Mouse (Mus musculus) left cerebral cortex, adult 18-20 months (tissue): ENCODE measurements around the gene Spata45. TPM values are rescaled to one million over a fixed set of nuclear protein-coding genes. Genes with fewer than 3 reads are reported as not detected.
"Not testable (repeated sequence)": the region's sequence is repeated elsewhere in the genome, so short reads cannot be mapped to it uniquely, and the experiment has no call there.

ENCODE experiments used
- DNase-seq, 2 experiments: peaks; one replicate each; pipeline ENCODE4 v3.0.0; 2021 to 2022; ENCODE audit warnings: low spot score in 2 of 2, mixed read lengths in 1 of 2
- long read RNA-seq, 2 experiments: library from polyadenylated mRNA; stranded (forward); transcript quantifications; one replicate each; pipeline ENCODE4 v2.0.0; 2021
- total RNA-seq, 2 experiments: library from RNA; stranded (reverse); gene quantifications; 2 replicates each; pipeline ENCODE4 v1.2.3; 2021

Gene Spata45
- total RNA-seq: not detected
- long read RNA-seq, experiment 1: 0 reads
- long read RNA-seq, experiment 2, partial matches to known transcripts: 0 of 1 reads
- long read RNA-seq, experiment 2, other reads (novel, unspliced or antisense): 1 of 1 reads

GRCm38 (mm10) chr1:191036554-191037334 is at the start of gene Spata45:
TSS of gene Spata45 (plus strand) at chr1:191036639.
- DNase-seq: no peak

- DNase-seq: no peak
These were observed 46.9 kb upstream of the Spata45 start for GRCm38 (mm10) chr1:190989437-190990082.

- DNase-seq: no peak
These were observed 40.9 kb upstream of the Spata45 start for GRCm38 (mm10) chr1:190995548-190995947.

GRCm38 (mm10) chr1:190996346-190996877 is 40.0 kb upstream of the Spata45 start:
- no peak for DNase-seq

- DNase-seq: no peak
These were observed 38.4 kb upstream of the Spata45 start for GRCm38 (mm10) chr1:190998027-190998426.

GRCm38 (mm10) chr1:191000686-191001085 is 35.8 kb upstream of the Spata45 start:
- no peak for DNase-seq

GRCm38 (mm10) chr1:191002201-191002600 is 34.2 kb upstream of the Spata45 start:
- no peak for DNase-seq

GRCm38 (mm10) chr1:191008707-191009106 is 27.7 kb upstream of the Spata45 start:
- no peak for DNase-seq

- DNase-seq: no peak
These were observed 22.2 kb upstream of the Spata45 start for GRCm38 (mm10) chr1:191014271-191014670.

- DNase-seq: no peak
These were observed 16.6 kb upstream of the Spata45 start for GRCm38 (mm10) chr1:191019803-191020202.

GRCm38 (mm10) chr1:191020217-191020924 is 16.1 kb upstream of the Spata45 start:
- no peak for DNase-seq

- DNase-seq: no peak
These were observed 15.4 kb upstream of the Spata45 start for GRCm38 (mm10) chr1:191021016-191021415.

- DNase-seq: no peak
These were observed 13.3 kb upstream of the Spata45 start for GRCm38 (mm10) chr1:191023140-191023539.

GRCm38 (mm10) chr1:191023806-191024205 is 12.6 kb upstream of the Spata45 start:
- DNase-seq: not testable (repeated sequence)

- peak; percentile 25 to 47 for DNase-seq
These were observed 11.1 kb upstream of the Spata45 start for GRCm38 (mm10) chr1:191025016-191026012.

- peak; percentile 96 to 98 for DNase-seq
These were observed 10.3 kb upstream of the Spata45 start, which contains the start of gene Flvcr1 for GRCm38 (mm10) chr1:191026021-191026713. TSS of gene Flvcr1 (minus strand) at chr1:191026158.

GRCm38 (mm10) chr1:191030182-191030581 is 6.3 kb upstream of the Spata45 start:
- DNase-seq: no peak

- DNase-seq: not testable (repeated sequence)
These were observed 5.5 kb upstream of the Spata45 start for GRCm38 (mm10) chr1:191030922-191031425.

- peak in 1 of 2 experiments; percentile 9 for DNase-seq
These were observed 790 bp upstream of the Spata45 start for GRCm38 (mm10) chr1:191035649-191036048.
